Mouse (Mus musculus) hindbrain, embryonic 15.5 days (tissue): Measurements from ENCODE around the gene Cyb5rl. TPM values are rescaled to one million over a fixed set of nuclear protein-coding genes. Genes with fewer than 3 reads are reported as not detected.
A peak's percentile ranks its signal among the peaks of the same experiment; 100 is the strongest.

Source experiments
- ATAC-seq: fragments of 200-750 bp; cut with Nextera tagmentation; 2 replicates; pipeline ENCODE4 v1.8.0; 2017; ENCODE audit warnings: low read depth, moderate number of reproducible peaks, moderate TSS enrichment; ENCODE audit not compliant: low FRiP score
- H3K27ac ChIP-seq: fragments of 300-500 bp; sonication (generic); replicated peaks from 2 replicates; pipeline ENCODE4 v1.5.1; 2015; ENCODE audit warnings: mild to moderate bottlenecking, inconsistent platforms
- H3K27me3 ChIP-seq: fragments of 300-500 bp; sonication (generic); 2 replicates; pipeline ENCODE4 v1.6.1; 2015; ENCODE audit warnings: control low read depth, inconsistent platforms
- H3K36me3 ChIP-seq: fragments of 300-500 bp; sonication (generic); 2 replicates; pipeline ENCODE4 v1.6.1; 2015; ENCODE audit warnings: control low read depth, inconsistent platforms
- H3K4me1 ChIP-seq: fragments of 300-500 bp; sonication (generic); replicated peaks from 2 replicates; pipeline ENCODE4 v1.6.1; 2015; ENCODE audit warnings: control low read depth, inconsistent platforms
- H3K4me2 ChIP-seq: fragments of 300-500 bp; sonication (generic); 2 replicates; pipeline ENCODE4 v1.6.1; 2015; ENCODE audit warnings: moderate library complexity, mild to moderate bottlenecking, inconsistent platforms
- H3K4me3 ChIP-seq: fragments of 300-500 bp; sonication (generic); 2 replicates; pipeline ENCODE4 v1.5.1; 2015; ENCODE audit warnings: mild to moderate bottlenecking, inconsistent platforms
- H3K9ac ChIP-seq: fragments of 300-500 bp; sonication (generic); 2 replicates; pipeline ENCODE4 v1.6.1; 2015; ENCODE audit warnings: inconsistent platforms
- H3K9me3 ChIP-seq: fragments of 300-500 bp; sonication (generic); 2 replicates; pipeline ENCODE4 v1.6.1; 2016; ENCODE audit warnings: control low read depth, inconsistent platforms
- WGBS: fragments of 180-500 bp; shearing (Covaris S2); methylation state at CpG from one replicate; pipeline ENCODE4 v1.1.7; 2015; 5-methylcytosine and 5-hydroxymethylcytosine counted together
- polyA plus RNA-seq: library from polyadenylated mRNA; unstranded; fragments of >200 nt; fragmentation: Nextera tagmentation; extraction: Ambion mirVana; gene quantifications from 2 replicates; pipeline ENCODE4 v1.2.1, GENCODE M21; 2015

Cyb5rl gene
- 3.6 and 4.6 TPM in 2 replicates for polyA plus RNA-seq

GRCm38 (mm10) chr4:107066252-107067124 lies at the start of gene Cyb5rl, which contains the start of gene Mrpl37:
Cyb5rl (plus strand) TSS chr4:107066988.
Mrpl37 (minus strand) TSS chr4:107066868.
- H3K27ac ChIP-seq, result peak within 1 kb of the TSS; percentile 62
- peak within 1 kb of the TSS; percentile 79 for H3K4me3 ChIP-seq
- H3K9me3 ChIP-seq, result no peaks in the 10 kb centered on the region
- peak within 1 kb of the TSS; percentile 98 for H3K4me2 ChIP-seq
- under 1% methylated on average over 60 of the region's 60 CpGs for WGBS
- peak within 1 kb of the TSS; percentile 80 for H3K9ac ChIP-seq
- H3K4me1 ChIP-seq, result peaks cover 18% of the 10 kb centered on the region
- ATAC-seq, result peak; percentile 100
- peaks cover 23% of the 10 kb centered on the region; the same call in 1 of the 2 replicates for H3K36me3 ChIP-seq
- no peaks in the 10 kb centered on the region for H3K27me3 ChIP-seq

- H3K27me3 ChIP-seq, result no peaks in the 10 kb centered on the region
- no peak overlapping the region; the same call in 1 of the 2 replicates for H3K27ac ChIP-seq
- no peak overlapping the region for H3K4me2 ChIP-seq
- peaks cover 96% of the 10 kb centered on the region for H3K4me1 ChIP-seq
- ATAC-seq, result no peak
- H3K9ac ChIP-seq, result no peak overlapping the region
- no peaks in the 10 kb centered on the region for H3K9me3 ChIP-seq
- H3K36me3 ChIP-seq, result no peaks in the 10 kb centered on the region
- H3K4me3 ChIP-seq, result no peak overlapping the region
Observed at GRCm38 (mm10) chr4:107017257-107017656, 49.5 kb upstream of the Cyb5rl start.

- 65% methylated on average over 3 of the region's 3 CpGs for WGBS
- H3K9me3 ChIP-seq, result no peaks in the 10 kb centered on the region
Observed at GRCm38 (mm10) chr4:107018521-107018920, 48.3 kb upstream of the Cyb5rl start.

GRCm38 (mm10) chr4:107019027-107019426 lies 47.8 kb upstream of the Cyb5rl start:
- 10% methylated on average over 7 of the region's 7 CpGs for WGBS
- no peak overlapping the region for H3K9ac ChIP-seq
- no peaks in the 10 kb centered on the region for H3K36me3 ChIP-seq

More at GRCm38 (mm10) chr4:107018521-107018920, 48.3 kb upstream of the Cyb5rl start:
- Histone ChIP-seq H3K27me3 (no peaks in the 10 kb centered on the region), H3K4me2 (no peak overlapping the region), H3K4me1 (peaks cover 98% of the 10 kb centered on the region), H3K4me3 (no peak overlapping the region), H3K27ac (peak overlapping the region; percentile 56; the same call in 1 of the 2 replicates), H3K9ac (no peak overlapping the region), H3K36me3 (no peaks in the 10 kb centered on the region)
- ATAC-seq, result no peak

DNA sequence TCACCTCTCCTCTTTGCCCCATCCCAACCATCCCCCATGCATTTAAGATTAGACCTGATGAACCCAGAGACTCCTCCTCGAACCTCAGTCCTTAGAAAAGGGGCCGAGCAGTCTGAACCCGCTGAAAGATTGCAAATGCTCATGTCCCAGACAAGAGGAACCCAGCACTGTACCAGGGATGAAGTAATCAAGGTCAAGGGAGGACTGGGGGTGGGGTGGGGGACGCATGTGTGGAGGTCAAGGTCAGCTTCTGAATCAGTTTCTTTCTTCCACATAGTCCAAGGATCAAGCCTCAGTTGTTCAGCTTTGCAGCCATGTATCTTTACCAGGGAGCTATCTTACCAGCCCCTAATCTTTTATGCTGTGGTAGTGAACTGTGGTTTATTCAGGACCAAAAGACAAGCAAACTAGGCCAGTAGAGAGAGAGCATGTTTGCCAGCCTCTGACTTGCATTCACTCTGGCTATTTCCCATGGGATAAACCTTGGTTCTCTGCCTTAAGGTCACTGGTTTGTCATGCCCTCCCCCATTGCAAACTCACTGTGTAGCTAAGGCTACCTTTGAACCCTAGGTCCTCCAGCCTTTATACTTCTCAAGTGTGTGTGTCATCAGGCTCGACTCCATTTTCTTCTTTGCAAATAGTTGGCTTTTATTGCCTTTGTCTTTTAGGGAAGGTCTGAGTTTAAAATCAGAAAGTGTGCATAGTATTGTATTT lies 46.3 kb upstream of the Cyb5rl start:
- Histone ChIP-seq H3K9ac (no peak overlapping the region), H3K27me3 (no peaks in the 10 kb centered on the region), H3K36me3 (no peaks in the 10 kb centered on the region), H3K9me3 (no peaks in the 10 kb centered on the region), H3K4me3 (no peak overlapping the region), H3K4me2 (no peak overlapping the region), H3K4me1 (peaks cover 96% of the 10 kb centered on the region), H3K27ac (no peak overlapping the region; the same call in 1 of the 2 replicates)
- ATAC-seq, result no peak
- 67% methylated on average over 5 of the region's 5 CpGs for WGBS

More at GRCm38 (mm10) chr4:107019027-107019426, 47.8 kb upstream of the Cyb5rl start:
- peaks cover 96% of the 10 kb centered on the region for H3K4me1 ChIP-seq
- H3K4me3 ChIP-seq, result no peak overlapping the region
- no peaks in the 10 kb centered on the region for H3K9me3 ChIP-seq
- H3K27me3 ChIP-seq, result no peaks in the 10 kb centered on the region
- H3K27ac ChIP-seq, result peak overlapping the region; percentile 56
- no peak overlapping the region for H3K4me2 ChIP-seq
- no peak for ATAC-seq

DNA sequence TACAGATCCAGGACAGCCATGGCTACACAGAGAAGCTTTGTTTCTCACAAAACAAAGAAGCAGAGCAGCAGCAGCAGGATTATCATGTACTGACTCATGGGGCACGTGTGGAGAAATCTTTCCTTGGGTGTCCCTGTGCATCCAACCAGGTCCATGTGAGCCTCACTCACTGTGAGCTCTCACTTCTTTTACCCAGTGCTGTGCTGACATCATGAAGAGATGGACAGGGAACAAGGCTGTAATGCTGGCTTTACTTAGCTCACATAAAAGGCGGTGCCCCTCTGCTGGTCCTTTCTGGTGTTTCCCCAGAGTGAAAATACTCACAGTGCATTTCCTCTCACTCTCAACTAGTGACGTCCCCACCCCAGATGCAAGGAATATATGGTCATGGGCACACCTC lies 45.3 kb upstream of the Cyb5rl start:
- ATAC-seq, result no peak
- H3K4me2 ChIP-seq, result no peak overlapping the region
- no peaks in the 10 kb centered on the region for H3K27me3 ChIP-seq
- H3K4me1 ChIP-seq, result peaks cover 94% of the 10 kb centered on the region
- H3K36me3 ChIP-seq, result no peaks in the 10 kb centered on the region
- H3K27ac ChIP-seq, result no peak overlapping the region; the same call in 1 of the 2 replicates
- H3K4me3 ChIP-seq, result no peak overlapping the region
- H3K9me3 ChIP-seq, result no peaks in the 10 kb centered on the region
- WGBS, result 64% methylated on average over 3 of the region's 3 CpGs
- H3K9ac ChIP-seq, result no peak overlapping the region

- no peak overlapping the region for H3K27ac ChIP-seq
- H3K4me3 ChIP-seq, result no peak overlapping the region
- no peak overlapping the region for H3K4me2 ChIP-seq
- peaks cover 68% of the 10 kb centered on the region for H3K4me1 ChIP-seq
- no peaks in the 10 kb centered on the region for H3K36me3 ChIP-seq
- WGBS, result 72% methylated on average over 7 of the region's 7 CpGs
- no peak overlapping the region for H3K9ac ChIP-seq
- no peaks in the 10 kb centered on the region for H3K9me3 ChIP-seq
- H3K27me3 ChIP-seq, result no peaks in the 10 kb centered on the region
- no peak for ATAC-seq
Observed at GRCm38 (mm10) chr4:107024899-107025298, 41.9 kb upstream of the Cyb5rl start.

DNA sequence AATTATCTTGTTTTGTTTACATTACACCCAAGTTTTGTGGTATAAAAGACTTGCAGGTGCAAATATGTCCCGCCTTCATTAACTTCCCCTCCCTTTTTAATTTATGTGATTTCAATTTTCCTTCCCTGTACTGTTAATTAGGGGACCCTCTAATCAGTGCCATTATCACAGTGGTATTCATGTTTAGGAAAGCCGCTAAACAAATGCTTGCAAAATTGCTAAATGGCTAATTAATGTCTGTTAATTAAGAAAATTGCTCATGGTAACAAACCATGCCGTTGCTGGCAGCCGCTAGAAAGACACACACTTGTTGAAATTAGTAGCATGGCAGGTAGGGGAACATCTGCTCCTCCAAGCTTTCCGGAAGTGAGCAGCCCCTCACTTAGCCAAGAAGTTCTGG lies 41.4 kb upstream of the Cyb5rl start:
- Histone ChIP-seq H3K27ac (no peak overlapping the region), H3K4me3 (no peak overlapping the region), H3K36me3 (no peaks in the 10 kb centered on the region), H3K4me1 (peaks cover 63% of the 10 kb centered on the region), H3K9ac (no peak overlapping the region), H3K4me2 (no peak overlapping the region), H3K9me3 (no peaks in the 10 kb centered on the region), H3K27me3 (no peaks in the 10 kb centered on the region)
- ATAC-seq, result no peak
- WGBS, result 51% methylated on average over 5 of the region's 5 CpGs

DNA sequence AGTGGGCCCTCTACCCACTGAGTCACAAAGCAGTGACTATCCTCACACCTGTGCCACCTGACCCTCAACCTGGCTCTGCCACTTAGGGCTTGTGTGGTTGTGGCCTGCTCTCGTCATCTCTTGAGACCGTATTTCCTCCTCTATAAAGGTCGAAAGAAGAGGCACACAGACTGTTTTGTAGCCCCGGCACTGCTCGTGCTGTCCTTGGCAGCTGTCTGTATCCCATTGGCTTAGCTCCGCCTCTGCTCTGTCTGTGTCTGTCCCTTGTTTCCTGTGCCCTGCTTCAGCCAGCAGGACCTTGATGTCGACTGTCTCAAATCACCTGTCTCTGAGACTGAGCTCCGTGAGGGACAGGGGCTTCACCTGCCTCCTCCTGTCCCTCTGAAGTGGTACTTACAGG lies 40.3 kb upstream of the Cyb5rl start:
- H3K9ac ChIP-seq, result no peak overlapping the region
- H3K36me3 ChIP-seq, result peaks cover 11% of the 10 kb centered on the region
- ATAC-seq, result no peak
- H3K9me3 ChIP-seq, result no peaks in the 10 kb centered on the region
- no peaks in the 10 kb centered on the region for H3K27me3 ChIP-seq
- H3K4me3 ChIP-seq, result no peak overlapping the region
- 62% methylated on average over 8 of the region's 8 CpGs for WGBS
- no peak overlapping the region for H3K27ac ChIP-seq
- peaks cover 54% of the 10 kb centered on the region for H3K4me1 ChIP-seq
- H3K4me2 ChIP-seq, result no peak overlapping the region

DNA sequence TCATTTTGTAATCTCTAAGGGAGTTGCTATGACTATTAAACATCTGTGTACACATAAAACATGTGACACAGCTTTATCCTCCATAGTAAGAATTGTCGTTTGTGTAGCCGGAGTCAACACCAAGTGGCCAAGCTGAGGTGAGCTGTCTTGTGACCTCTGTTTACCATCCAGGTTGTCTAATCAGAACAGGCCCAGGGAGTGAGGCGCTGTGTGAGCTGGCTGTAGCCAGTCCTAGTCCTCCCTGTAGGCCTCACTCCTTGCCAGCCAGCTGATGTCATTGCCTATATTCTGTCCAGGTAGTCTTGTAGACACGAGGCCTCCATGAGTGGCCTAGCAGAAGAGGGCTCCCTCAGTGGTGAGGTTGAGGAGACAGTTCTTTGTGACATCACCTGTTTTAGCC lies 31.1 kb upstream of the Cyb5rl start:
- H3K4me2 ChIP-seq, result no peak overlapping the region
- H3K9me3 ChIP-seq, result no peaks in the 10 kb centered on the region
- H3K4me1 ChIP-seq, result peaks cover 12% of the 10 kb centered on the region
- ATAC-seq, result no peak
- H3K27me3 ChIP-seq, result no peaks in the 10 kb centered on the region
- peaks cover 46% of the 10 kb centered on the region for H3K36me3 ChIP-seq
- no peak overlapping the region for H3K9ac ChIP-seq
- 90% methylated on average over 4 of the region's 4 CpGs for WGBS
- no peak overlapping the region for H3K27ac ChIP-seq
- H3K4me3 ChIP-seq, result no peak overlapping the region

- Histone ChIP-seq H3K4me2 (no peak overlapping the region), H3K27ac (no peak overlapping the region), H3K4me3 (no peak overlapping the region), H3K27me3 (no peaks in the 10 kb centered on the region), H3K9ac (no peak overlapping the region), H3K36me3 (peaks cover 41% of the 10 kb centered on the region), H3K9me3 (no peaks in the 10 kb centered on the region), H3K4me1 (peaks cover 12% of the 10 kb centered on the region)
- WGBS, result 93% methylated on average over 2 of the region's 2 CpGs
- no peak for ATAC-seq
Observed at GRCm38 (mm10) chr4:107036985-107037384, 29.8 kb upstream of the Cyb5rl start.

- peaks cover 37% of the 10 kb centered on the region for H3K36me3 ChIP-seq
- no peak overlapping the region for H3K4me2 ChIP-seq
- no peak overlapping the region for H3K4me3 ChIP-seq
- no peaks in the 10 kb centered on the region for H3K27me3 ChIP-seq
- H3K9ac ChIP-seq, result no peak overlapping the region
- peaks cover 12% of the 10 kb centered on the region for H3K4me1 ChIP-seq
- ATAC-seq, result no peak
- 88% methylated on average over 4 of the region's 4 CpGs for WGBS
- peak overlapping the region; percentile 72 for H3K27ac ChIP-seq
- H3K9me3 ChIP-seq, result no peaks in the 10 kb centered on the region
Observed at GRCm38 (mm10) chr4:107038303-107038702, 28.5 kb upstream of the Cyb5rl start.
